Mouse (Mus musculus) liver, embryonic 15.5 days (tissue): ENCODE measurements around the gene Hoxd11. TPM values are rescaled to one million over a fixed set of nuclear protein-coding genes. Genes with fewer than 3 reads are reported as not detected.

Source experiments
- ATAC-seq: fragments of 200-750 bp; cut with Nextera tagmentation; 2 replicates; pipeline ENCODE4 v1.8.0; 2017; ENCODE audit warnings: moderate number of reproducible peaks, mild to moderate bottlenecking, moderate library complexity; ENCODE audit not compliant: insufficient read depth
- H3K27ac ChIP-seq: fragments of 300-500 bp; sonication (generic); replicated peaks from 2 replicates; pipeline ENCODE4 v1.5.1; 2015; ENCODE audit warnings: mild to moderate bottlenecking, inconsistent platforms
- H3K27me3 ChIP-seq: fragments of 300-500 bp; sonication (generic); 2 replicates; pipeline ENCODE4 v1.6.1; 2015; ENCODE audit warnings: mild to moderate bottlenecking, inconsistent platforms
- H3K36me3 ChIP-seq: fragments of 300-500 bp; sonication (generic); replicated peaks from 2 replicates; pipeline ENCODE4 v1.6.1; 2015; ENCODE audit warnings: moderate library complexity, mild to moderate bottlenecking, inconsistent platforms
- H3K4me1 ChIP-seq: fragments of 300-500 bp; sonication (generic); replicated peaks from 2 replicates; pipeline ENCODE4 v1.6.1; 2015; ENCODE audit warnings: inconsistent platforms
- H3K4me2 ChIP-seq: fragments of 300-500 bp; sonication (generic); 2 replicates; pipeline ENCODE4 v1.6.1; 2015; ENCODE audit warnings: moderate library complexity, mild to moderate bottlenecking, inconsistent platforms
- H3K4me3 ChIP-seq: fragments of 300-500 bp; sonication (generic); replicated peaks from 2 replicates; pipeline ENCODE4 v1.5.1; 2015; ENCODE audit warnings: mild to moderate bottlenecking, inconsistent platforms
- H3K9ac ChIP-seq: fragments of 300-500 bp; sonication (generic); 2 replicates; pipeline ENCODE4 v1.6.1; 2015; ENCODE audit warnings: moderate library complexity, mild to moderate bottlenecking, inconsistent platforms
- H3K9me3 ChIP-seq: fragments of 300-500 bp; sonication (generic); replicated peaks from 2 replicates; pipeline ENCODE4 v1.6.1; 2016; ENCODE audit warnings: inconsistent platforms
- WGBS: fragments of 180-500 bp; shearing (Covaris S2); methylation state at CpG from one replicate; pipeline ENCODE4 v1.1.7; 2015; ENCODE audit warnings: mixed read lengths; ENCODE audit not compliant: insufficient replicate concordance; 5-methylcytosine and 5-hydroxymethylcytosine counted together
- polyA plus RNA-seq: library from polyadenylated mRNA; unstranded; fragments of >200 nt; fragmentation: Nextera tagmentation; extraction: Ambion mirVana; gene quantifications from 2 replicates; pipeline ENCODE4 v1.2.1, GENCODE M21; 2015

Gene Hoxd11
- polyA plus RNA-seq, 1 experiment from 2014 or later: not detected

- H3K9me3 ChIP-seq: no peaks in the 10 kb centered on the region
- no peak overlapping the region for H3K4me2 ChIP-seq
- H3K9ac ChIP-seq: no peak overlapping the region
- peaks cover 99% of the 10 kb centered on the region for H3K27me3 ChIP-seq
- H3K4me1 ChIP-seq: no peaks in the 10 kb centered on the region
- H3K36me3 ChIP-seq: no peaks in the 10 kb centered on the region
- WGBS: 31% methylated on average over 13 of the region's 13 CpGs
- H3K4me3 ChIP-seq: no peak overlapping the region
- ATAC-seq: no peak
- no peak overlapping the region for H3K27ac ChIP-seq
Observed at GRCm38 (mm10) chr2:74728303-74728680, 48.9 kb downstream of the Hoxd11 start.

- Histone ChIP-seq H3K27me3 (peaks cover 99% of the 10 kb centered on the region), H3K4me1 (no peaks in the 10 kb centered on the region), H3K4me3 (no peak overlapping the region), H3K9ac (no peak overlapping the region), H3K4me2 (no peak overlapping the region), H3K27ac (no peak overlapping the region), H3K9me3 (no peaks in the 10 kb centered on the region), H3K36me3 (no peaks in the 10 kb centered on the region)
- WGBS: 34% methylated on average over 8 of the region's 8 CpGs
- no peak for ATAC-seq
Observed at GRCm38 (mm10) chr2:74730331-74730730, 51.0 kb downstream of the Hoxd11 start.

GRCm38 (mm10) chr2:74731055-74731454, 51.7 kb downstream of the Hoxd11 start:
- Histone ChIP-seq H3K4me2 (no peak overlapping the region), H3K4me1 (no peaks in the 10 kb centered on the region), H3K36me3 (no peaks in the 10 kb centered on the region), H3K27ac (no peak overlapping the region), H3K27me3 (peaks cover 99% of the 10 kb centered on the region), H3K9ac (no peak overlapping the region), H3K9me3 (no peaks in the 10 kb centered on the region), H3K4me3 (no peak overlapping the region)
- no peak for ATAC-seq

- no peak overlapping the region for H3K9ac ChIP-seq
Observed at GRCm38 (mm10) chr2:74731799-74732512, 52.6 kb downstream of the Hoxd11 start.

GRCm38 (mm10) chr2:74732513-74733316, 53.4 kb downstream of the Hoxd11 start:
- ATAC-seq: no peak

More at GRCm38 (mm10) chr2:74731799-74732512, 52.6 kb downstream of the Hoxd11 start:
- H3K36me3 ChIP-seq: no peaks in the 10 kb centered on the region
- 17% methylated on average over 9 of the region's 9 CpGs for WGBS
- H3K9me3 ChIP-seq: no peaks in the 10 kb centered on the region
- H3K4me3 ChIP-seq: no peak overlapping the region
- no peak for ATAC-seq
- peaks cover 99% of the 10 kb centered on the region for H3K27me3 ChIP-seq
- H3K4me2 ChIP-seq: no peak overlapping the region
- H3K4me1 ChIP-seq: no peaks in the 10 kb centered on the region
- H3K27ac ChIP-seq: no peak overlapping the region

GRCm38 (mm10) chr2:74733317-74733661, 53.9 kb downstream of the Hoxd11 start:
- no peak overlapping the region for H3K27ac ChIP-seq
- H3K9ac ChIP-seq: no peak overlapping the region
- under 1% methylated on average over 16 of the region's 16 CpGs for WGBS
- no peak for ATAC-seq
- no peaks in the 10 kb centered on the region for H3K4me1 ChIP-seq
- no peak overlapping the region for H3K4me3 ChIP-seq
- H3K36me3 ChIP-seq: no peaks in the 10 kb centered on the region
- no peaks in the 10 kb centered on the region for H3K9me3 ChIP-seq
- H3K4me2 ChIP-seq: no peak overlapping the region
- H3K27me3 ChIP-seq: peaks cover 99% of the 10 kb centered on the region

More at GRCm38 (mm10) chr2:74732513-74733316, 53.4 kb downstream of the Hoxd11 start:
- H3K4me3 ChIP-seq: no peak overlapping the region
- H3K27ac ChIP-seq: no peak overlapping the region
- no peak overlapping the region for H3K4me2 ChIP-seq
- peaks cover 99% of the 10 kb centered on the region for H3K27me3 ChIP-seq
- no peaks in the 10 kb centered on the region for H3K4me1 ChIP-seq
- WGBS: 2% methylated on average over 52 of the region's 52 CpGs
- no peak overlapping the region for H3K9ac ChIP-seq
- H3K36me3 ChIP-seq: no peaks in the 10 kb centered on the region
- H3K9me3 ChIP-seq: no peaks in the 10 kb centered on the region

GRCm38 (mm10) chr2:74733765-74734164, 54.4 kb downstream of the Hoxd11 start:
- ATAC-seq: no peak
- Histone ChIP-seq H3K9ac (no peak overlapping the region), H3K4me1 (no peaks in the 10 kb centered on the region), H3K4me2 (no peak overlapping the region), H3K36me3 (no peaks in the 10 kb centered on the region), H3K4me3 (no peak overlapping the region), H3K9me3 (no peaks in the 10 kb centered on the region), H3K27me3 (peaks cover 99% of the 10 kb centered on the region), H3K27ac (no peak overlapping the region)
- 6% methylated on average over 6 of the region's 6 CpGs for WGBS

DNA sequence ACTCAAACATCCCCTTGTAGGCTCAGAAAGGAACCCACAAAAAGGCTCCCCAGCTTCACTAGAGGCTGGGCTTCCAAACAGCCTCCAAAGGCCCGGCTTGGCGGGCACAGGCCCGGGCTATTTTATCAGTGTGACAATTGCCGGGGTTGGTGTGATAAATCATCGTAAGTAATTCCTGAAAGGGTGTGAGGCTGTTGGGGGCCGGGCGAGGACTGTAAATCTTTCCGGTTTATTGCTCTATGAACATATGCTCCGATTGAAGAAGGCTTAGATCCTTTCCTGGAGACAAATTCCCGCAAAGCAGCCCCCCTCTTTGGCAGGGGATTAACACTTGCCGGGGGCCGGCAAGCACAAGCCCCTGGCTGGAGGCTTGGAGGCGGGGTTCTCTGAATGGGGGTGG, 55.1 kb downstream of the Hoxd11 start:
- Histone ChIP-seq H3K4me1 (no peaks in the 10 kb centered on the region), H3K4me3 (no peak overlapping the region), H3K36me3 (no peaks in the 10 kb centered on the region), H3K27me3 (peaks cover 99% of the 10 kb centered on the region), H3K27ac (no peak overlapping the region), H3K9ac (no peak overlapping the region), H3K4me2 (no peak overlapping the region), H3K9me3 (no peaks in the 10 kb centered on the region)
- WGBS: 5% methylated on average over 13 of the region's 13 CpGs
- no peak for ATAC-seq

DNA sequence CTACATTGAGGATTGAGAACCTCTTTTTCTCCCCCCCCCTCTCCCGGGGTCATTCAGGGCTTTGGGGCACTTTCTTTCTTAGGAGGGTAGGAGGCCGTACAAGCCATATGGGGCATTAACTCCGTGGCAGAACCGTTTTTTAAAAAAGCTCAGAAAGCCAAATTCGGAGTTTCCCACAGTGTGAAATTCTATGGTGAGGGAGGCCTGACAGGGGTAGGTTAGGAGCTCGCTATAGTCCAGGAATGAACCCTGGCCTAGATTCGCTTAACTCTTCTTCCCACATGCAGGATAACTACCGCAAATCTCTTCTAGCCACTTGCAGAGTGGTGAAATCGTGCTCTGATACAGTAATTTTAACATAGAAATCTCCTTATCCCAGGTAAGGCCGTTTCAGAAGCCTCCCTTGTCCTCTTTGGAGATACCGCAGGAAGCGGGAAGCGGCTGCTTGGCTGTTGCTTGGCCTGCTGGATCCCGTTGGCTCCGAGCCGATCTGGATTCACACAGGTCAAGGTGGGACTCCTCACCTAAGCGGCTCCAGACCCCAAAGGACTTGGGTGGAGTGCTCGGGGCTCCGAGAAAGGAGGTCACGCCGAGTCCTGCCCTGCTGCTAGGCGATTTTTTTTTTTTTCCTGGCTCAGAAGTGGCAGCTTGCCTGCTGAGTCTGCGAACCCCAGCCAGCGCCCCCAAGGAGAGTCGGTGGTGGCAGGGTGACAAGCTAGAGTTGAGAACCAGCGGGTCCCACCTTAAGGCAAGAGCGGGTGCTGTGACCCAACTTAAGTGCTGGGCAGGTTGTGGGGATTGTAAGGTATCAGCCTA, 55.8 kb downstream of the Hoxd11 start:
- Histone ChIP-seq H3K9me3 (no peaks in the 10 kb centered on the region), H3K4me2 (no peak overlapping the region), H3K9ac (no peak overlapping the region), H3K4me1 (no peaks in the 10 kb centered on the region), H3K27ac (no peak overlapping the region), H3K27me3 (peaks cover 100% of the 10 kb centered on the region), H3K4me3 (no peak overlapping the region), H3K36me3 (no peaks in the 10 kb centered on the region)
- ATAC-seq: no peak
- 9% methylated on average over 27 of the region's 27 CpGs for WGBS

DNA sequence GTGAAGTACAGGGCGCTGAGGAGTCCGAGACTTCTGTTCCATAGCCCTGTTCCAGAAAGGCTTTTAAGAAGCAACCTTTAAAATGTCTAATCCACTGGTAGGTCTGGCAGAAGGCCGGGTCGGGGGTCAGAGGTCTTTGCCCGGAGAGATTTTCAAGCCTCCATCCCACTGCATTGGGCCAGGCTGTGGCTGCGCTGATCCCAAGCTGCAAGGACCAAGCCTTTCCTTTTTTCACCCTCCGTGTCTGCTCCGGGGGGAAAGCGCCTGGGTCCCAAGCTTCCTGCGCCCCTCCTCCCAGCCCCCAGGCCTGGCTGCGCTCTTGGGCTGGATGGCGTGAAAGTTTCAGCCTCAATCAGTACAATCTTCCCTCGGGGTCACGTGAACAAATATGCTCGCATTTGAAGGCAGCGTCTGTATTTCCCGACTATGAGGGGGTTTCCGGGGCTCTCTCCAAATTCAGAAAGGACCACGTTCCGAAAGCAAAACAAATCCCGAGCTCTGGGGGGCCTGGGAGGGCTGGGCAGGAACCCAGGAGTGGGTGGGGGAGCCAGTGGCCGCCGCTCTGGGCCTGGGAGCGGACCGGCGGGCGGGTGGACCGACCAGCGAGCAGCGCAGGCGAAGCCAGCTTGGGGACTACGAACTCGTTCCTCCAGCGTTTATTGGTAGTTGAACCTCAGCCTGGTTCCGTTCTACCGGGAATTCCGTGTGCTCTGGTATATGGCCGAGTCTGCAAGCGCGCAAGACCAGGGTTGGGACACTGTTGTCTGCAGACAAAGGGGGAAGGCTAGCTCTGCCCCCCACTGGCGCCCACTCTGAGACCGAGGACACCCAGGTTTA, 56.7 kb downstream of the Hoxd11 start:
- no peak overlapping the region; the same call in 1 of the 2 replicates for H3K4me2 ChIP-seq
- no peak overlapping the region for H3K9ac ChIP-seq
- no peaks in the 10 kb centered on the region for H3K4me1 ChIP-seq
- 2% methylated on average over 42 of the region's 42 CpGs for WGBS
- no peak overlapping the region for H3K4me3 ChIP-seq
- H3K36me3 ChIP-seq: no peaks in the 10 kb centered on the region
- H3K27ac ChIP-seq: no peak overlapping the region
- no peaks in the 10 kb centered on the region for H3K9me3 ChIP-seq
- no peak for ATAC-seq
- peaks cover 100% of the 10 kb centered on the region for H3K27me3 ChIP-seq
